Mouse (Mus musculus) lung, postnatal 36 days (tissue): Measurements from ENCODE around the gene Prkcb.
"Not testable (repeated sequence)": the region's sequence is repeated elsewhere in the genome, so short reads cannot be mapped to it uniquely, and the experiment has no call there.

Source experiments
- DNase-seq: peaks from one replicate; pipeline ENCODE4 v3.0.0; 2022; ENCODE audit warnings: mixed read lengths

Gene Prkcb

DNA sequence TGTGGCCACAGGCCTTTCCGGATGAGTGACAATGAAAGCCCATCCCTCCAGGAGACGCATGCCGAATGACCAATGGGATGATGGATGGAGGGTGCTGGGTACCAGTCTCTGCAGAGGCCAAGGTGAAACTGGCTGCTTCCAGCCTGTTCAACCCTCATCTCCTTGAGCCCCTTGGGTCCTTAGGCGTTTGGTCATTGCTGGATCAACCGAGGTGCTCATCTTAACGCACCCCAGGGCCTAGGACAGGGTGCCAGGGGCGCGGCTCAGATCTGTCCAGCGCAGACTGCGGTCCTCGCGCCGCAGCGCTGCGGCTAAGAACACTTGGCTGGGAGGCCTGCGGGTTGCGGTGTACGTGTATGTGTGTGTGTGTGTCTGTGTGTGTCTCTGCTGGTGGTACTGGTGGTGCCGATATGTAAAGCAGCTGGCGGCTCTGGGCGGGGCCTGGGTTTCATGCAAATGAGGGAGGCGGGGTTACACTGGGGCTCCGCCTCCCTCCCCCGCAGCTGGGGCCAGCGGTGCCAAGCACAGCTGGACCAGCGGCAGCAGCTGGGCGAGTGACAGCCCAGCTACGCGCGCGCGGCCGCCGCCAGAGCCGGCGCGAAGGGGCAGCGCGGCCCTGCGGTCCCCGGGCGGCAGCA is at the start of gene Prkcb:
Prkcb (plus strand) TSS at position 147 of the 638 bp plus-strand sequence.
- peak; percentile 65 for DNase-seq

DNA sequence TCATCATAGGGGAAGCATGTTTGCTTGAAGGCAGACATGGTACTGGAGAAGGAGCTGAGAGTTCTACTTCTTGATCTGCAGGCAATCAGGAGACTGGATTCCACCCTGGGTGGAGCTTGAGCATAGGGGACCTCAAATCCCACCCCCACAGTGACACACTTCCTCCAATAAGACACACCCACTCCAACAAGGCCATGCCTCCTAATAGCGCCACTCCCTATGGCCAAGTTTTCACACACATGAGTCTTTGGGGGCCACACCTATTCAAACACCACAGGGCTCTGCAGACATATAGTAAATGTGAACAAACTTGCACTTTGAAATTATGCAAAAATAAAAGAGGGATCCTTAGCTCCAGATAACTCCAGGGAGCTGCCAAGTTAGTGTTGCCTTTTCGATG is 49.6 kb upstream of the Prkcb start:
- no peak for DNase-seq

DNA sequence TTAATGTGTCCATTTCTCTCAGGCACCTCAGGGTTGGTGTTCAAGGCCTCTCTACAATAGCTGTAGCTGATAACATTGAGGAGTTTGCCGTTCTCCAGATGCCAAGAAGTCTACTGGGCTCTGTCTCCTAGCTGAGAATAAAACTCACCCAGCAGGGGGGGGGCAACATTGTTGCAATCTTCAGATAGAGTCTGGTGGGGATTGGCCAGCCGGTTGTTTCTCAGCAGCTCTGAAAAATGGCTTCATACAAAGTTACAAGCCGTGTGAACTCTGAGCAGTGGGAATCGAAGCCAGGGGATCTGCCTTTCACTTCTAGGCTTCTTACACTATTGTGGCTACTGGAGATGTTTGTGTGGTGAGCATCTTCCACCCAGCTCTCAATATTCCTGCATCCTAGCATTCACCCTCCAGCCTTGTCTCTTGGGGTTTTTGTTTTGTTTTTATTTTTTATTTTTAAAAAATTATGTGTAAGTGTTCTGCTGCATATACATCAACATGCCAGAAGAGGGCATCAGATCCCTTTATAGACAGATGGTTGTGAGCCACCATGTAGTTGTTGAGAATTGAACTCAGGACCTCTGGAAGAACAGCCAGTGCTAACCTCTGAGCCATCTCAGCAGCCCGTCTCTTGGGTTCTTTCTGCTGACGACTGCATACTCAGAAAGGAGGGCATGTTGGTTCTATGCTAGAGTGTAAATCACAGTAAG is 48.0 kb upstream of the Prkcb start:
- DNase-seq: no peak

DNA sequence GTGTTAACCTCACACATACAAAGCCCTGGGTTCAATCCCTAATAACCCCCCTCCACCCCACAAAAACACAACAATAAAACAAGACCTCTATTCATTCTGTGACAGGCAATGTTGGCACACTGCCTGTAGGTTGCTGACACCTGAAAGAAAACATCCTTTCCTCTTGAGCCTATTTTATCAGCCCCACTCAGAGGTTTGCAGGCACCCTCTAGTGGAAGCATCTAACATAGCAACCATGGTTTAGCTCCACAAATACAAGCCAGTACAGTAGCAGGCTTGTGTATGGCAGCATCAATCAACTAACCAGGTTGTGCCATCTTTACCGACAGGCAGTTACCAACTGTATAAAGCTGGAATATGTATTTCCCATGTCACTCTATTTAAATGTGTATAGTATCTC is 46.3 kb upstream of the Prkcb start:
- peak; percentile 48 for DNase-seq

DNA sequence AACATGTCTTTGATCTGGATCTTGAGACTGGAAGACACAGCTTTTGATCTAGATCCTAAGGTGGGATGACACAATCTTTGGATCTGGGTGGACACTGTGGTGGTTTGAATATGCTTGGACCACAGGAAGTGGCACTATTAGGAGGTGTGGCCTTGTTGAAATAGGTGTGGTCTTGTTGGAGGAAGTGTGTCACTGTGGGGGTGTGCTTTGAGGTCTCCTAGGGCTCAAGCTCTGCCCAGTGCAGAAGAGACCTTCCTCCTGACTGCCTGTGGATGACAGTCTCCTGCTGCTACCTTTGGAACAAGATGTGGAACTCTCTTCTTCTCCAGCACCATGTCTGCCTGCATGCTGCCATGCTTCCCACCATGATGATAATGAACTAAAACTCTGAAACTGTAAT is 45.8 kb upstream of the Prkcb start:
- not testable (repeated sequence) for DNase-seq

DNA sequence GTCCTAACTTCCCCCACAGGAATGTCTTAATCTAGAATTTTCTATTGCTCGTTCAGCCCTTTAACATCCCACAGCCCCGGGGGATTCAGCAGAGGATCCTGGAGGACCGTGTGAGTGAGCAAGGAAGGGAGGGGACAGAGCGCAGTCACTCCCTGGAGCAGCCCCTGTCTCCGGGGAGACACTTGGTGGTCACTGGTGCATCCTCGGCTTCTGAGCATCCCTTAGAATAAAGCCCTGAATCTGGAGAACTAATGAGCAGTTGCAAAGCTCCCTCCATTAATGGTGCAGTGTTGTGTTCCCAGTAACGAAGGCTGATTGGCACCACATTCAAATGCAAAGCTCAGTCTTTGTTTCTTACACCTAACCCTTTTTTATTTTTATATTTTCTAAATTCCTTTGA is 44.4 kb upstream of the Prkcb start:
- no peak for DNase-seq

DNA sequence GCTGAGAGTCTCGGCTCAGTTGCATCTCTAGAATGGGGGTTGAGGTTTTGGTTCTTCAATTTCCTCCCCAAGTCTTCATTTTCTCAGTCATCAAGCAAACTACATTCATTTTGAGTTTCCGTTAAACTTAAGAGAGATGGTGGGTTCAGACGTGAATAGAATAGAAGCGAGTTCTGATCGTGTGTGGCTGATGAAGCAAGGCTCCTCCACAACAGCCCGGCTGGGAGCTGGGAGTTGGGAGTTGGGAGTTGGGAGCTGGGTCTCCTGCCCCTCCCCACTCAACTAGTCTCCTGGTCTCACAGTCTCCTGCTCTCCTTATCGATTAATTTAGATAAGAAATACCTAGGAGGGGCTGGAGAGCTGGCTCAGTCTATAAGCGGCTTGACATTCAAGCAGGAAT is 44.0 kb upstream of the Prkcb start:
- no peak for DNase-seq

DNA sequence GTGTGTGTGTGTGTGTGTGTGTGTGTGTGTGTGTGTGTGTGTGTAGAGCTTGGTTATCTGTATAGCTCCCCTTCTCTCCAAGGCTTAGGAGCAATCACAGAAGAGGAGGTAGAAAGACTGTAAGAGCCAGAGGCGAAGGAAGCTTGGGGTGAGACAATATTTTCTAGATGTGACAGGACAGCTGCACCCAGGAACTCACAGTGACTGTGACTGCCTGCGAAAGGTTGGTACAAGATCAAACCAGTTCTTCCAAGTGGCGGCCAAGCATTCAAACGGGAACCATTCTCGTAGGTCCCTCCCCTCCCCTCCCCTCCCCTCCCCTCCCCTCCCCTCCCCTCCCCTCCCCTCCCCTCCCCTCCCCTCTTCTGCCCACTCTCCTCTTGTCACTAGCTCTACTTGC is 42.6 kb upstream of the Prkcb start:
- no peak for DNase-seq

DNA sequence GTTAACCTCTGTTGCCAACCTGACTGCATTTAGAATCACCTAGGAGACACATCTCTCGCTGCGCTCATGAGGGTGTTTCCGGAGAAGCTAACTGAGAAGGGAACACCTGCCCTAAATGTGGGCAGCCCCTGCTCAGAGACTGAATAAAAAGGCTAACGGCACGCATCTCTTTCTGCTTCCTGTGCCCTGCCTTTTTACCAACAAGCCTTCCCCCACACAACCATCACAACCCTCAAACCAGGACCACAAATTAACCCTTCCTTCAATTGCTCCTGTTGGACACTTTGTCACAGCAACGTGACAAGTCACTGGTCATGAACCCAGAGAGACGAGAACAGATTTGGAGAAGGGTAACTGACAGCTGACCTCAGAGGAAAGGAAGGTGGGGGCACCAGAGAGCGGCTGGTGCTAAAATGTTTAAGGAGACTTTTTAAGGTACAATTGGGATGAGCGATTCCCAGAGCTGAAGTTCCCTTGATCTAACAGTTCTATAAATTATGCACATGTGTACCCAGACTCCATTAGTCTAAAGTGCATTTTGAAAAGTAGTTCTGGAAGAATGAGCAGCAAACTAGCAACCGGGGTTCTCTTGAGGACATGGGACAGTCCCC is 41.2 kb upstream of the Prkcb start:
- DNase-seq: no peak

DNA sequence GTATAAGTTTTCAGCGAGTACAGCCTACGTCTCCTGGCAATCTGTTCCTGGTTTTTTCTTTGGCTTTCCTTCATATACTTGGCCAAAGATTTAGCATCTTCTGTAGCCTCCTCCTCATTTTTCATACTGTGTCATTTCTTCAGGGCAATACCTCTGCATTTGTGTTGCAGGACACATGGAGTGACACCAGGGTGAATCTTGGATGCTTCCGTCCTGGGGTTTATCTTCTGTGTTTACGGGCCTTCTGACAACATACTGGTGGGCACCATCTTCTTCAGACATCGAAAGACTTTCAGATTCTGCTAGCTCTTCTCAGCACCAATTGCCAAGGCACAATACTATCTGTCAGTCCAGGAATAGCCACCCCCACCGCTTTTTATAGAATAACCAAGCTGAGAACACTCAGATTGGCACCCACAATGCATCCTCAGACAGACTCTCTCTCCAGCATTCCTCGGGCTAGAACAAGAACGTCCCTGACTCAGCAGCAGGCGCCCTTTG is 39.2 kb upstream of the Prkcb start:
- DNase-seq: no peak

DNA sequence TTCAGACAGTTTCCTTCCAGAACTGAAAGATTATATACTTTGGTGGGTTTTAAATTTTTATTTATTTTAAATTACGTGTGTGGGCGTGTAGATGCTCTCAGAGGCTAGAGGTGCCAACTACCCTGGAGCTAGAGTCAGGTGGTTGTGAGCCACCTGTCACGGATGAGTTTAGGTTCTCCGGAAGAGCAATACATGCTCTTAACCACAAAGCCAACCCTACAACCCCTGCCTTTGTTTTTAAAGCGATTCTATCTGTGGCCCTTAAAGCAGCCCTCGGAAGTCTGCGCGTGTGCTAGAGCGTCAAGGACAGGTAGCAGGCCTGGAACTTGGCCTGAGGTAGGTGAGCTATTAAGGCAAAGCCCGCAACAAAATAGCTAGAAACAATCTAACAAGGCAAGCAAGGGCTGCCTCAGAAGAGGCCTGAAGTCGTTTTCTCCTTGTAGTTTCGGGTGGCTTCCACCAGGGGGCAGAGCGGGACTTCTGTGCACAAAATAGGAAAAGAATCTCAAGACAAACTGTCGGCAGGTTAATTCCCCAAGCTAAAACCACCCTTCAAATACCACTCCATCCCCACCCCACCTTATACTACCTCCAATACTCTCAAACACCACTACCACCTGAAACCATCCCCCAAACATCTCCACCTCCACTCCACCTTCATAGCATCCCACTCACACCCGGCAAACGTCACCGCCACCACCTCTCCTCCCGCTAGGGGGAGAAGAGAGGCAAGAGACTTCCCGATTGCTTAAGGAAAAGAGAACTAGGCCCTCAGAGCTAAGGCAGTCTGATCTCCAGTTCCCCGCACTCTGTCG is 37.1 kb upstream of the Prkcb start:
- peak; percentile 83 for DNase-seq

DNA sequence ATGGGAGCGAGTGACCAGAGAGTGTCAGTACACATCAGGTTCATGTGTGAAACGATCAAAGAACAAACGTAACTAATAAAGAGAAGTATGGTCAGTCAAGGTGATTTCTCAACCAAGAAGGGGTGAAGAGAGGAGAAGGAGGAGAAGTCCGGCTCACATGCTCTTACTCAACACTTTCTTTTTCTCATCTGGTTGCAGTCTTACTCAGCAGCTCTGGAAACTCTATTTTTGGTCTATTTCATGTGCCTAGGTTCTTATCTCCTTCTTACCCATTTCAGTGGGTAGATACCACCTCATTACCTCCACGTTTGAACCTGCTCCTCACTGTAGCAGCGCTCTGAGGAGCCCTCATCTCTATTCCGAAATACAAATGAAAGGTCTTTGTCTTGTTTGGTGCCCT is 31.8 kb upstream of the Prkcb start:
- DNase-seq: no peak

DNA sequence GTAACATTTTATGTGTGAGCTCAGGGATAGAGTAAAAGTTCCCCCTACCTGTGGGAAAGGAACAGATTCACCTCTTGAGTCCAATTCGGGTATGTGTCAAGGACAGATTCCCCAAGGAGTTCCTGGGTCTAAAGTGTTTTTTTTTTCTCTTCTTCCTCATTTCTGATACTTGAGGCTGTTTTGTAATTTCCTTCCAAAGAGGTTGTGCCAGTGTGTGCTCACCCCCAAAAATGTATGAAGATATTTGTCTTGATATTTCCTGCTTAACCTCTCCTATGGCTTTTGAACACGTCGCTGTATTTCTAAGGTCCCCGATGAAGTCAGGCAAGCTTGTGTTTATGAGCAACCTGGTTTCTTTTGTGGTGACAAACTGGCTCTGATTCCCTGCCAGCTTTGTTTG is 30.0 kb upstream of the Prkcb start:
- no peak for DNase-seq

DNA sequence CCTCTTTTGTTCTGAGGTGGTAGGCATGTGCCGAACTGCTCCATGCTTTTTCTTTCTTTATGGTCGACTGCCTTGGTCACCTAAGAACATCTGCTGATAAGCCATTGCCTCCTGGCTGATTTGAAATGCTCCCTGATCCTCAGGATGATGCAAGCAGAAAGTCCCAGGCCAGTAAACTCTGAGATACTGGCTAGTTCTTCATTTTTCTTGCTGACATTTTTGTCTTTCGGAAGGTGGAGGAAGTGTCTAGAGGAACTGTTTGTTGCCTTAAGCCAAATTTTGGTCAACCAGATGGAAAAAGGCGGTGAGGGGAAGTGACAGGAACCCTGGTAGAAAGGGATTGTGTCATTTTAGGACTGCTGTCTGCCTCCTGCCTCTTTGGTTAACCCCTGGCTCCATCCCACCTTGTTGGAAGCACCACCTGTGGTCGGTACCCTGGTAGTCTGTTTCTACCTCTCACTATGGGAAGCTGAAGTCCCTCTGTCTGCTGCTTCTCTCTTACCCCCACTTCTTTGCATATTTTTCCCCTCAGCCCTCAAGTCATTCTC is 28.4 kb upstream of the Prkcb start:
- DNase-seq: peak; percentile 37

DNA sequence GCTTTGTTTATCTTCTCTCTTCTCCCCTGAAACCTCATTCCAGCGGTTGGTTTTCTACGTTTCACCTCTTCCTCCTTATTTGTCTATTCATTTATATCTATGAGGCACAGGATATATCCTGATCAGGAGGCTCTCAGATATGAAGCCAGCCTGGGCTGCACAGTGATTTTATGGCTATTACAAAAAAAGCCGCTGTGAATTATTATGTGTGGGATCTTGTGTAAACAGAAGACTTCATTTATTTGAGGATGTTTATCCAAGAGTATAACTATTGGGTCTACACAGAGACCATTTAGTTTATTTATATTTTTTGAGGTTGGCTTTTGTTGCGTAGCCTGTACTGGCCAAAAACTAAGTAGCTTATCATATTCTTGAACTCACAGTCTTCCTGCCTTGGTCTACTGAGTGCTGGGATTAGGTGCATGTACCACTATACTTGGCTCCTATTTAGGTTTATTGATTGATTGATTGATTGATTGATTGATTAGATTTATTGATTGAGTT is 19.5 kb upstream of the Prkcb start:
- no peak for DNase-seq

DNA sequence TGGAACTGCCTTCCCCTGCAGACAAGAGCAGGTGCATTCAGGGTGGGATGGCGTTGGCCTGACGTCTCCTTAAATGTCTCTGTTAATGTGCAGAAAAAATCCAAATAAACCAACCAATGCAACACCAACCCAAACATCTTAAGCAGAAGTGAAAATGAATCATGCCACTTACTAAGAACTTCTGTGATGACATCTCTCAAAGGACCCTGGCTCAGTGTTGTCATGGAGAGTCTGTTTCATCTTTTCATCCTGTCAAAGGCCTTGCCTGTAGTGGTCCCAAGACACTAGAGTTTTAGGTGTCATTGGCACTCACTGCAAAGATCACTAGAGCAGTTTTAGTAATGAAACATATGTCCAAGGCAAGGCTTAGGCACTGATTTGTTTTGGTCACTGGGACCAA is 16.2 kb upstream of the Prkcb start:
- DNase-seq: no peak

DNA sequence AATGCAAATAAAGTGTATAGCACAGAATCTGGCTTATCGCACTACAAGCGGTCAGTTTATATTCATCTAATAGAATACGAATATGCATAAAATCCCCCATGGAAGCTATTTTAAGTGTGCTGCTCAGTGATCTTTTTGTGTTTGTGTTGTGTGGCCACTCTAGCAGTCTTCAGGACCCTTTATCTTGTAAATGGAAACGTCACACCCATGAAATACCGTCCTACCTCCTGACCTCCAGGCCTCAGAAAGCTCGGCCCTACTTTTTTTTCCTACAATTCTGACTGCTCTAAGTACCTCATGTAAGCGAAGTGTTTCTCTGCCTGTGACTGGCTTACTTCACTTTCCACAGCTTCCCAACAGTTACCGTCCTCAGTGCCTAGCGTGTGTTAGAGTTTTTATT is 9.0 kb upstream of the Prkcb start:
- no peak for DNase-seq

DNA sequence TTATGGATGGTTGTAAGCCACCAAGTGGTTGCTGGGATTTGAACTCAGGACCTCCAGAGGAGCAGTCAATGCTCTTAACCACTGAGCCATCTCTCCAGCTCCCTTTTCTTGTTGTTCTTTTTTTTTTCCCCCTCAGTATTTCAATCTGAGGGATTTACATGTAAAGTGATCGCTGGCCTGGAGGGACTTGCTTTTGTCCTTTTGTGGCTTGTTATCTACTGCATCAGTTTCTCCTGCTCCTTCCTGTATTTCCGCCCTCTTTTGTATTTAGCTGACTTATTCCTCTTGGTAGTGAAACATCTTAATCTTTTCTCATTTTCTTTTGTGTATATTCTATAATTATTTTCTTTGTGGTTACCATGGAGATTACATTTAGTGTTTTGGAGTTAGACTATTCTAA is 8.2 kb upstream of the Prkcb start:
- no peak for DNase-seq

DNA sequence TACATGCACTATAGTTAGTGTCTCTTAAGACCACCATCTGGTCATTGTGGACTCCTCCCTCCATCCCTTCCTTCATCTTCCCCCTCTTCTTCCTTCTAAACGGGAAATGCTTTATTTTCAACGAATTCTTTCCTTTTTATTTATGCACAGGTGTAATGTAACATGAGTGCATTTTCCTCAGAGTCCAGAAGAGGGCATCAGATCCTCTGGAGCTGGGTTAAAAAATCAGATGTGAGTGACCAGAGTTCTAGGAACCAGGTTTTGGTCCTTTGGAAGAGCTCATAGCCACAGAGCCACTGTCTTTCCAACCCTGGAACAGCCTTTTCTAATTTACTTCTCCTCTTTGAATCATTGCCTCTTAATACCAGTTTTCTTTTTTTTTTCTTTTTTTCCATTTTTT is 6.0 kb upstream of the Prkcb start:
- no peak for DNase-seq

DNA sequence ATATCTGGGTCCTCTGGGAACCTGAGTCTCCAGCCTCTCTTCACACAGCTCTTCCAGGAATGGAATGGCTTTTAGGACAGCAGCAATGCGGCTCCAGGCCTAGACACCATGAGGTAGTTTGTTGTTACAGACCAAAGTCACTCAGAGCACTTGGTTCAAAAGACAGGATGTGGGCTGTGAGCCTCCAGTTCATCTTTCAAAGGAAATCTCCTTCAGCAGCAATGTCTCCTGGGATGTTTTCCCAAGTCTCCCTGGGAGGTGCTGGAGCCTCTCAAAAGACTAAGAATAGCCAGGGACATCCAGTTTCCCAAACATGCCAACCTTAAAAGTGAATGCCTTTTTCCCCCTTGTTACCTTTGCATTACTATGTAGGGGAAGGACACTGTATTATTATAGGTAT is 1.3 kb upstream of the Prkcb start:
- DNase-seq: no peak

DNA sequence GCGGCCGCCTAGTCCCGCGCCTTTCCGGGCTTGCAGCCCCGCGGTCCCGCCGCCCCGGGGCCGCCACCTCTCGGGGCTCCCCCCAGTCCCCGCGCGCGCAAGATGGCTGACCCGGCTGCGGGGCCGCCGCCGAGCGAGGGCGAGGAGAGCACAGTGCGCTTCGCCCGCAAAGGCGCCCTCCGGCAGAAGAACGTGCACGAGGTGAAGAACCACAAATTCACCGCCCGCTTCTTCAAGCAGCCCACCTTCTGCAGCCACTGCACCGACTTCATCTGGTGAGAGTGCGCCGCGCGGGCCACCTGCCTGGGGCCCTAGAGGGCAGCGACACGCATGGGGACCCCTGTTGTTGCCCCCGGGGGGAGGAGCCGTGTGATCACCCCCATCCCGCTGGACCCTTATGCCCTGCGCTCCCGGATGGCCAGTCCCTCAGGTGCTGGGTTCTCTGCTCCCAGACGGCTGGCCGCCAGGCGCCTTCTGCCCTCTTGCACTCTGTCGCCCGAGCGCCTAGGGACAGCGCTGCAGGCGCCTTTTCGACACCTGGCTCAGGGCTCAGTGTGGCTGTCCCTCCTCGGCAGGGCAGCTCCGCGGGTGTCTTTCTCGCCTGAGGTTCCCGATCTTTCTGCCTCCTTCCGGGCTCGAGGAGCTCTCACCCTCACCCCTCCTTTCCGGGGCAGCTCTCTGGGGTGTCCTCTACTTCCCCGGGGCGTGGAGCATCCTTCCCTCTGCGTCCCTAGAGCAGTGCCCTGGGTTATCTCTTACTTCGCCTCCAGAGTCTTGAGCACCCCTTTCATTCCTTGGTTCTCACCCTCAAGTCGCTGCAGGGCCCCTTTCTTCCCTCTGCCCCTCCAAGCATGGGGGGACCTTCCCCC is 926 bp downstream of the Prkcb start:
- peak; percentile 10 for DNase-seq

DNA sequence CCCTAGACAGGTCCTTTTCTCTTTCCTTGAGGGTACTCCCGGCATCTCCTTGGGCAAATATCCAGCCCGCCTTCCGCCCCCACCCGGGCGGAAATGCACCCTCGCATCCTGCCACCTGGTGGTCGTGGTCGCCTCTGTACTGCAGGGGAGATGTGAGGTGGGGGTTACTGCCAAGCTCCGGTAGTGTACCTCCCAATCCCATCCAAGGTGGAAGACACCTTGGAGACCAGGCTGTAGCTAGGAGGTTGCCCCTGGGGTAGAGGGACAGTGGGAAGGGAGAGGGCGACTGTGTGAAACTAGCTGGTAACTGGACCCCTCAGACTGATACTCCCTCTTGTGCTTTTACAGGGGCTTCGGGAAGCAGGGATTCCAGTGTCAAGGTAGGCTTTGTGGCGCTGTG is 1.6 kb downstream of the Prkcb start:
- DNase-seq: peak; percentile 14
